Mouse (Mus musculus) forebrain, embryonic 16.5 days (tissue): ENCODE results near the gene Nfkb1. TPM values are rescaled to one million over a fixed set of nuclear protein-coding genes. Genes with fewer than 3 reads are reported as not detected.
A peak's percentile ranks its signal among the peaks of the same experiment; 100 is the strongest.

Experiments
- ATAC-seq: fragments of 200-750 bp; cut with Nextera tagmentation; 2 replicates; pipeline ENCODE4 v1.8.0; 2017; ENCODE audit warnings: mild to moderate bottlenecking, moderate library complexity
- H3K27ac ChIP-seq: fragments of 300-500 bp; sonication (generic); 2 replicates; pipeline ENCODE4 v1.5.1; 2014; ENCODE audit warnings: low read length, control low read depth
- H3K27me3 ChIP-seq: fragments of 300-500 bp; sonication (generic); replicated peaks from 2 replicates; pipeline ENCODE4 v1.6.1; 2014; ENCODE audit warnings: low read length; ENCODE audit not compliant: control insufficient read depth, insufficient read depth
- H3K36me3 ChIP-seq: fragments of 300-500 bp; sonication (generic); 2 replicates; pipeline ENCODE4 v1.6.1; 2014; ENCODE audit not compliant: control insufficient read depth, insufficient read depth
- H3K4me1 ChIP-seq: fragments of 300-500 bp; sonication (generic); replicated peaks from 2 replicates; pipeline ENCODE4 v1.6.1; 2014; ENCODE audit warnings: low read length; ENCODE audit not compliant: control insufficient read depth, insufficient read depth
- H3K4me2 ChIP-seq: fragments of 300-500 bp; sonication (generic); 2 replicates; pipeline ENCODE4 v1.6.1; 2014; ENCODE audit warnings: mild to moderate bottlenecking, low read length, control low read depth
- H3K4me3 ChIP-seq: fragments of 300-500 bp; sonication (generic); replicated peaks from 2 replicates; pipeline ENCODE4 v1.5.1; 2014; ENCODE audit warnings: mild to moderate bottlenecking, low read length, control low read depth
- H3K9ac ChIP-seq: fragments of 300-500 bp; sonication (generic); replicated peaks from 2 replicates; pipeline ENCODE4 v1.6.1; 2014; ENCODE audit warnings: low read depth, low read length, control low read depth
- H3K9me3 ChIP-seq: fragments of 300-500 bp; sonication (generic); 2 replicates; pipeline ENCODE4 v1.6.1; 2016; ENCODE audit warnings: low read length; ENCODE audit not compliant: control insufficient read depth
- WGBS: fragments of 180-500 bp; shearing (Covaris S2); extraction: QIAGEN DNeasy Blood & Tissue Kit; methylation state at CpG from one replicate; pipeline ENCODE4 v1.1.7; 2014; 5-methylcytosine and 5-hydroxymethylcytosine counted together
- polyA plus RNA-seq: library from polyadenylated mRNA; unstranded; fragments of >200 nt; fragmentation: Nextera tagmentation; extraction: Ambion mirVana; gene quantifications from 2 replicates; pipeline ENCODE4 v1.2.1, GENCODE M21; 2015

The Nfkb1 gene
- polyA plus RNA-seq, 1 experiment from 2014 or later = 7.1 TPM

DNA sequence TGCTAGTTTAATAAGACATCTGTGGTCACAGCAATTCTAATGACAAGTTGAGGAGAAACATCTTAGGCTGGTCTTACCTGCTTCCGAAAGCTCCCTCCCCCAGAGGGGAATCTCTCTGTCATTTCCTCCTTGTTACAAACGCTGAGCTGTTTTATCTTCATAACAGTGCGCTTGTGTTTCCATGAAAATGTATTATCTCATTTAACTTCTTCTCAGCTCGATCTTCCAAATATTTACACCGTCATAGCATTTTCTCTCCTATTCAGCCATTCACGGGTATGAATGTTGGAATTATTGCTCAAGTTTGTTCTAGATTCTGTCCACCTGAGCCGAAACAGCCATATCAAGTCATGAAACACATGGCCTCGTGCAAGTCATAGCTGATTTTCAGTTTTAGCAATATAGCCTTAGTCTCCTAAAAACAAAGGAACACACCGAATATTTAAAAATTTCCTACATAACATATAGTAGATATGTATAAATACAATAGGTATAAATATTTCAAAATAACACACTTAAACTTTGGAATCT is 19.8 kb upstream of the Nfkb1 start:
- Histone ChIP-seq H3K27me3 (no peaks in the 10 kb centered on the region), H3K4me1 (no peaks in the 10 kb centered on the region), H3K27ac (no peak overlapping the region), H3K4me3 (no peak overlapping the region), H3K36me3 (no peaks in the 10 kb centered on the region), H3K9me3 (no peaks in the 10 kb centered on the region), H3K4me2 (no peak overlapping the region), H3K9ac (no peak overlapping the region)
- WGBS = 93% methylated on average over 9 of the region's 9 CpGs
- no peak for ATAC-seq

DNA sequence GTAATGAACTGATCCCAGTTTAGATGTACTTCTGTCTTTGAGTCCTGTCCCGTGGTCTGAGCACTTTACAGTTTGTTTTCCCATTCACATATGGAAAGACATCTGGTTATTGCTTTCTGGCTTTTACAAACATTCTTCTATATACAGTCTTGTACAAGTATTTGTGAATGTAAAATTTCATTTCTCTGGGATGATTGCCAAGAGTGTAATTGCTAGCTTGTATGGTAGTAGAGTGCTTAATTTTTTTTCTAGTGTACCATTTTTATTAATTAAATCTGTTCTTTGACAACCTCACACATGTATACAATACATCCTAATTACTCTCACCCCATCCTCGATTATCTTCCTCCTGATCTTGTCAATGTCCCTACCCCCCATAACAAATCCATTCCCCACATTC is 12.0 kb upstream of the Nfkb1 start:
- peak; percentile 58 for ATAC-seq
- no peak overlapping the region for H3K27ac ChIP-seq
- 57% methylated on average over 2 of the region's 2 CpGs for WGBS

GRCm38 (mm10) chr3:135702658-135703057 is 11.3 kb upstream of the Nfkb1 start:
- H3K4me1 ChIP-seq = no peaks in the 10 kb centered on the region
- H3K4me2 ChIP-seq = no peak overlapping the region
- ATAC-seq = no peak
- H3K4me3 ChIP-seq = no peak overlapping the region
- no peaks in the 10 kb centered on the region for H3K36me3 ChIP-seq
- no peaks in the 10 kb centered on the region for H3K27me3 ChIP-seq
- 86% methylated on average over 5 of the region's 5 CpGs for WGBS
- no peak overlapping the region for H3K9ac ChIP-seq
- no peaks in the 10 kb centered on the region for H3K9me3 ChIP-seq
- H3K27ac ChIP-seq = no peak overlapping the region

More for the DNA sequence above, 12.0 kb upstream of the Nfkb1 start:
- Histone ChIP-seq H3K27me3 (no peaks in the 10 kb centered on the region), H3K9ac (no peak overlapping the region), H3K4me1 (no peaks in the 10 kb centered on the region), H3K4me2 (no peak overlapping the region), H3K9me3 (no peaks in the 10 kb centered on the region), H3K4me3 (no peak overlapping the region), H3K36me3 (no peaks in the 10 kb centered on the region)

- no peaks in the 10 kb centered on the region for H3K36me3 ChIP-seq
- no peak overlapping the region for H3K4me2 ChIP-seq
- no peaks in the 10 kb centered on the region for H3K4me1 ChIP-seq
- 59% methylated on average over 10 of the region's 10 CpGs for WGBS
- no peak overlapping the region for H3K27ac ChIP-seq
- no peaks in the 10 kb centered on the region for H3K27me3 ChIP-seq
- no peak overlapping the region for H3K4me3 ChIP-seq
- H3K9ac ChIP-seq = no peak overlapping the region
- no peaks in the 10 kb centered on the region for H3K9me3 ChIP-seq
- ATAC-seq = no peak
Observed at GRCm38 (mm10) chr3:135699523-135700264, 8.3 kb upstream of the Nfkb1 start.

DNA sequence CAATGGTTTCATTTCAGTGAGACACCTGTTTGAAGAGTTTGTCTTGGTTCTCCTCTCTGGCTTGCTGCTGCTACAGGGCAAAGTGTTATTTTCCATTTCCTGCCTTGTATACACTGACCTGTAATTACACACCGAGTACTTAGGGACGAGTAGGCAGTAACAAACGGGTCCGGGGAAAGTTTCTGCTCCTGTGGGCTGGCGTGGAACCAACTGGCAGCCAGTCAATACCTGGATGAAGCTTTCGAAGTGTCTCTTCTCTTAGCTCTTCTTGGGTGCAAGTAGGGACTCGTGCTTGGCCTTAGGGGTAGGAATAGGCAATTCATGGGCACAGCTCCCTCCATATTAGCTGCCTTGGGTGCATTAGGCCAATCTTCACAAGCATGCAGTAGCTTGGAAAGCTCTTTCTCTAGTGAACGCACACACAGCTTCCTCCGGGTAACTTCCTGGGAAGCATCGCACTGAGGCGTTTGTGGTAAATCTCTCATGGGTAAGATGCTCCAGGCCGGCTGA is 7.2 kb upstream of the Nfkb1 start:
- Histone ChIP-seq H3K27me3 (no peaks in the 10 kb centered on the region), H3K27ac (no peak overlapping the region), H3K9me3 (no peaks in the 10 kb centered on the region), H3K36me3 (no peaks in the 10 kb centered on the region), H3K9ac (no peak overlapping the region), H3K4me1 (no peaks in the 10 kb centered on the region), H3K4me2 (no peak overlapping the region), H3K4me3 (no peak overlapping the region)
- no peak for ATAC-seq
- 39% methylated on average over 12 of the region's 12 CpGs for WGBS

GRCm38 (mm10) chr3:135696262-135696661 is 4.9 kb upstream of the Nfkb1 start:
- no peak overlapping the region for H3K4me3 ChIP-seq
- no peak overlapping the region for H3K27ac ChIP-seq
- 89% methylated on average over 8 of the region's 8 CpGs for WGBS
- no peaks in the 10 kb centered on the region for H3K27me3 ChIP-seq
- peaks cover 5% of the 10 kb centered on the region for H3K4me1 ChIP-seq
- no peak overlapping the region for H3K4me2 ChIP-seq
- no peaks in the 10 kb centered on the region for H3K9me3 ChIP-seq
- H3K9ac ChIP-seq = no peak overlapping the region
- ATAC-seq = no peak
- no peaks in the 10 kb centered on the region for H3K36me3 ChIP-seq

- H3K4me2 ChIP-seq = no peak overlapping the region
- no peaks in the 10 kb centered on the region for H3K27me3 ChIP-seq
- WGBS = 15% methylated on average over 3 of the region's 3 CpGs
- H3K4me3 ChIP-seq = no peak overlapping the region
- no peak for ATAC-seq
- H3K9ac ChIP-seq = no peak overlapping the region
- peaks cover 2% of the 10 kb centered on the region; the same call in 1 of the 2 replicates for H3K36me3 ChIP-seq
- H3K27ac ChIP-seq = no peak overlapping the region
- H3K9me3 ChIP-seq = no peaks in the 10 kb centered on the region
- peaks cover 12% of the 10 kb centered on the region for H3K4me1 ChIP-seq
Observed at GRCm38 (mm10) chr3:135692999-135693398, 1.7 kb upstream of the Nfkb1 start.

DNA sequence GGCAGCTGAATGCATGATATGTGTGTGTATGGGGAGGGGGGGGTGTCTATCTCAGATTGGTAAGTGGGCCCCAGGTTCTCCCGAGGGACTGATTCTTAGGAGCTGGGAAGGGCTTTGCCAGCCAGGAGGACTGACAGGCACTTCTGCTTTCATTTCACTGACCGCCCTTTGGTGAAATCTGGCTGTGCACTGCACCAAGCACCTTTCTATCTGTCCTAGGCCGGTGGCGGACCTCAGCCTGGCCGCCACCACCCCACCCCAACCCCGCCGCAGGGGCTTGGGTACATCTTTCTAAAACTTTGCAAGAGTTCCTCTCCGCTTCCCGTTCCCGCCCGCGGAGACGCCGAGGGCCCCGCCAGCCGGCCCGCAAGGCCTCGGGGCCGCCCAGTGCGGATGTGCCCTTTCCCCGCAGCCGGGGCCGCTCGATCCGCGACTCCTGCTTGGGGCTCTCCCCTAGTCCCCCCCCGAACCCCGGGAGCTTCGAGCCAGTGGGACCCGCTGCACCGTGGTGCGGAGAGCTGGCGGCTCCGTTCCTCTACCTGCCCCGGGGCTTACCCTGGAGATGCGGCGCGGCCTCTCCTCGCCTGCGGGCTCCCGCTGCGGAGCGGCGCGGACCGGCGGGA is 668 bp downstream of the Nfkb1 start:
- H3K4me2 ChIP-seq = peak overlapping the region; percentile 65
- peak; percentile 65 for ATAC-seq
- peaks cover 12% of the 10 kb centered on the region for H3K4me1 ChIP-seq
- peaks cover 2% of the 10 kb centered on the region; the same call in 1 of the 2 replicates for H3K36me3 ChIP-seq
- H3K9ac ChIP-seq = peak overlapping the region; percentile 91
- under 1% methylated on average over 34 of the region's 47 CpGs for WGBS
- H3K27me3 ChIP-seq = no peaks in the 10 kb centered on the region
- H3K27ac ChIP-seq = peak overlapping the region; percentile 83
- H3K9me3 ChIP-seq = no peaks in the 10 kb centered on the region
- H3K4me3 ChIP-seq = peak overlapping the region; percentile 84

GRCm38 (mm10) chr3:135689773-135690567 is 1.4 kb downstream of the Nfkb1 start:
- Histone ChIP-seq H3K4me2 (peak overlapping the region; percentile 65), H3K9ac (peak overlapping the region; percentile 91), H3K27me3 (no peaks in the 10 kb centered on the region), H3K4me3 (peak overlapping the region; percentile 84), H3K4me1 (peaks cover 12% of the 10 kb centered on the region), H3K9me3 (no peaks in the 10 kb centered on the region), H3K27ac (no peak overlapping the region), H3K36me3 (peaks cover 2% of the 10 kb centered on the region; the same call in 1 of the 2 replicates)
- ATAC-seq = no peak
- 45% methylated on average over 10 of the region's 10 CpGs for WGBS
